Comparison of ENCODE assay signal across 1 mouse cellular context in genomic region chrX:159532427-159532810, GRCm38 (mm10).
TF ChIP-seq lines count a peak whose summit lies in the region.

No protein-coding gene starts in this region.

TF ChIP-seq in CH12.LX, 34 proteins besides CTCF, POLR2A, EP300 and RAD21 (continued from another document):
- TF ChIP-seq SMC3 (IDR thresholded peaks at IDR 0.05; ENCODE audit: low read depth, low read length): peak; percentile 58
- TF ChIP-seq GABPA (IDR thresholded peaks at IDR 0.05; ENCODE audit: insufficient replicate concordance, low read depth, low read length): no peak
- TF ChIP-seq MAFK (IDR thresholded peaks at IDR 0.05; ENCODE audit: insufficient replicate concordance, low read length): no peak
- peak; percentile 48; the same call in 1 of the 2 replicates for TF ChIP-seq E2F4 (IDR thresholded peaks at IDR 0.05; ENCODE audit: insufficient replicate concordance, low read depth, low read length)
- 0 out of 2 replicates have a peak, but pooled peaks have one; percentile 55 for TF ChIP-seq CHD2 (IDR thresholded peaks at IDR 0.05; ENCODE audit: low read length)
- TF ChIP-seq ZMIZ1 (IDR thresholded peaks at IDR 0.05; ENCODE audit: low read depth, low read length): no peak
- no peak for TF ChIP-seq RCOR1 (conservative IDR thresholded peaks at IDR 0.05; ENCODE audit: low read depth, low read length)
- TF ChIP-seq JUND (conservative IDR thresholded peaks at IDR 0.05; ENCODE audit: low read depth, low read length): no peak
- TF ChIP-seq MYC (IDR thresholded peaks at IDR 0.05; ENCODE audit: low read depth, low read length): no peak
